Mouse (Mus musculus): ENCODE results near the gene Cdk5.
"Not testable (repeated sequence)": the region's sequence is repeated elsewhere in the genome, so short reads cannot be mapped to it uniquely, and the experiment has no call there.

The Cdk5 gene

DNA sequence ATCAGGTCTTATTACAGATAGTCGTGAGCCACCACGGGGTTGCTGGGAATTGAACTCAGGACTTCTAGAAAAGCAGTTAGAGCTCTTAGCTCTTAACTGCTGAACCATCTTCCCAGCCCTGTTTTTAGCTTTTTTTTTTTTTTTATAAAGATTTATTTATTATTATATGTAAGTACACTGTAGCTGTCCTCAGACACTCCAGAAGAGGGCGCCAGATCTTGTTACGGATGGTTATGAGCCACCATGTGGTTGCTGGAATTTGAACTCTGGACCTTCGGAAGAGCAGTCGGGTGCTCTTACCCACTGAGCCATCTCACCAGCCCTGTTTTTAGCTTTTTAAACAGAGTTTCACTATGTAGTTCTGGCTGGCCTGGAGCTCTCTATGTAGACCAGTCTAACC, 27.1 kb downstream of the Cdk5 start:
- DNase-seq (ENCODE audit: low spot score), result not testable (repeated sequence)

DNA sequence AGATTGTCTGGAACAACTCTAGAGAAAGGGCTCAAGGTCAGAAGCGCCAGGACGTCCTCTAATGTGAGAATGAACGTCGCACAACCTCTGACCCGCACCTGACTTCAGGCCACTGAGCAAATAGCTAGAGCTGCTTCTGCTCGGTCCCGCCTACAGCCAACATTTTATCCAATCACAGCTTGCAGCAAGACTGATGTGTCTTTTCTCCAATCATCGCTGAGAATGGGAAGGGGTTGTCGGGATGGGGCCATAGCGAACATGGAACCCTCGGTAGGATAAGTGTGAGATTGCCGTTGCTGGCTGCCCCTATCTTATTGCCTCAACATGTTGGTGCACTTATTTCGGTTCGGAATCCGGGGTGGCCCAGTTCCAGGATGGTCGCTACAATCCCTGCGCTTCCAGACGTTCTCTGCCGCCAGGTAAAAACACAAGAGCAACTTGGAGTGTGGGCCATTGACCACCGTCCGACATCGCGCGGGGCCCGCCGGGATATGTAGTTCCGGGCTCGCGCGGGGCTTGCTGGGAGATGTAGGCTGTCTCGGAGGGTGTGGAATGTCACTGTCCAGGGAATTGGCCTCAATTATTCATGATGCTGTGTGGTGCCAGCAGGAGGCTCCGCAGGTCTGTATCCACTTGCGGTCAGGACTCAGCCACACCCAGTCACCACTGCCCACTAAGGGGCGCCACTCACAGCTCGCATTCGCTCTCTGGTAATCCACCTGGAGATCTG, 29.0 kb downstream of the Cdk5 start:
- DNase-seq (ENCODE audit: low spot score), result peak; percentile 92

DNA sequence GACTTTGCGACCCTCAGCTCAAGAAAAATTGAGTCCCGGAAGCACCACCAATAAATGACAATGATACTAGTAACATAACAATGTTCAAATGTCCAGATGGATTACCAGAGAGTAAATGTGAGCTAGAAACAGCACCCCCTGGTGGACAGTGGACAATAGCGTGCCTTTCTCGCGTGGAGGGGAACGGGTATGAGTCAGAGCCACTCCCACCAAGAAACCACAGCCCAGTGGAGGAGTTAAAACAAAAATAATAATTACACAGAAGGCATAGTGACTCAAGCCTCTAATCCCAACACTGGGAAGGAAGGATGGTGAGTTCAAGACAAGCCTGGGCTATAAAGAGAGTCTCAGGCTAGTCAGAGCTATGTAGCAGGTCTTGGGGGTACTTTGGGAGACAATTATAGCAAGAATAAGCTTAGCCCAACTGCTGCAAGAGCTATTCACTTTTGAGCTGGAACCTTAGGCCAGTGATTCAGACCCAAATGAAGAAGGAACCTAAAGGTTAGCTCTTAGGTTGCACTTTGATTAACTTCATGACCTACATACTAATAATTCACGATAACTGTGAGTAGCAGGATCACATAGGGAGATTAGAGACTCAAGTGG, 29.8 kb downstream of the Cdk5 start, which contains the start of gene Abcb8:
TSS of gene Abcb8 (plus strand) at position 272 of the 606 bp plus-strand sequence.
- DNase-seq (ENCODE audit: low spot score), result peak; percentile 75

DNA sequence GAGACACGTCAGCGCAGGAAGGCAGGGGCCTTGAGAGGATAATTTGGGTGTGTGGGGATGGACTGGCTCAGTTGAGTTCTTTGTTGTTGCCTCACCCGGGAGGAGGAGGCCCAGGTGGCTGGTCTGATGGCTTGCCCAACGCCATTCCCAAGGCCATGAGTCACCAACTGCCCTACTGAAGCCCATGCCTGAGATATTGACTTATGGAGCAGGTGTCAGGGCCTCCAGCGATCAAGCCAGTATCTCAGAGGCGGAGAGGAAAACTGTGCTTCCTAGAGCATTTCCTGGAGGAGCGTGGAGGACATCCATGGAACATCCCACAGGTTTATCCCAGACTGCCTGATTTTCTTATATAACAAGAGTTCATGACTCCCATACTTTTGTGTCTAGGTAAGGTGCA, 30.6 kb downstream of the Cdk5 start:
- no peak for DNase-seq (ENCODE audit: low spot score)

DNA sequence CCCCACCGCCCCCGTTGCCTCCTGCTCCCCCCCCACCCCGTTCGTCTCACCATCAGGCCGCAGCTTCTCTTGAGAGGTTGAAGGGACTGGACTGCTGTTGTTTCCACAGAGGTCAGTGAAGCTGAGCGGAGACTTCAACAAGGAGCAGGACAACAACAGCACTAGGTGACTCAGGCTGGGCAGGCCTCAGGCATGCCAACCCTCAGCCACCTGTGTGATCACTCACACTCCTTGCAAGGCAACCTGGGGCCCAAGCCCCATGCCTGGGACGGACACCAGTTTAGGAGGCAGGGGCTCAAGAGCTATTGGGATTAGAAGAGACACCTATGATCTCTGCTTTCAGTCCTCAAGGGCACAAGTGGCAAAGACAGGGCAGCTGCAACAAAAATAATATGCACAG, 31.5 kb downstream of the Cdk5 start, which contains the start of gene Atg9b:
TSS of gene Atg9b (minus strand) at position 280 of the 400 bp plus-strand sequence.
- DNase-seq (ENCODE audit: low spot score), result no peak

DNA sequence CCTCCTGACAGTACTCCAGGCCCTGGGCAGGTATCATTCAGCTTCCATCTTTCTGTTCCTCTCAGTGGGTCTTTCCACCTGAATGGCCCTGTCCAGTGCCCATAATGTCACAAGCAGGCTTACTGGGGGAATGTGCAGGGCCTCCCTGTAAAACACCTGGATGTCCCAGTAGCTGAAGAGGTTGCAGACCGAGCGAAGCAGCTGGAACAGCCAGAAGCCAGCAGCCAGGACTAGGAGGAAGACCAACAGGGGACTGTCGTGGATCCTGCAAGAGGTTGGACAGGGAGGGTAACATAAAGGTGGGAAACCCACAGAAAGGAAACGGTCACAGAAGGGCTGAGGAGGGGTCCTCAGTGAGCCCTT, 33.7 kb downstream of the Cdk5 start:
- DNase-seq (ENCODE audit: low spot score), result no peak

DNA sequence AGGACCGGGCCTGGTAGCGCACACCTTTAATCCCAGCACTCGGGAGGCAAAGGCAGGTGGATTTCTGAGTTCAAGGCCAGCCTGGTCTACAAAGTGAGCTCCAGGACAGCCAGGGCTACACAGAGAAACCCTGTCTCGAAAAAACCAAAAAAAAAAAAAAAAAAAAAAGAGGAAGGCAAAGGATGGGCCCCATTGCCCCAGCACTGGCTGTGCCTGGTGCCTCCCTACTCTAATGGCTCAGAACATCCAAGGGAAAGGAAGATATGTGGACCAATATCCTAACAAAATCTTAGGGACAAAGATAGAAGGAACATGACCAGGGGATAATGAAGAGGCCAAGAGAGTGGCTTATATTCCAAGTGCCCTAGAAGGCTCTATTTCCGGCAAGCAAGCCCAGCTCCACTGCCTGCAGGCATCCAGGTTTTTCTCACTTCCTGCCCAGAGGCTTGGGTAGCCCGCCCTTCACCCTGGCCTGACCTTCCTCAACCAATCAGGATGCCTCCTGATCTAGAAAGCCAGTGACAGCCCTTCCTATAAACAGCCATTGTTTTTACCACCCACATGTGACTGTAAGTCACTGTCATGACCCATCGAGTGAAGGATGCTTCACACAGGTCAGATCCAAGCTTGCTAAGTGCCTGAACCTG, 34.2 kb downstream of the Cdk5 start:
- DNase-seq (ENCODE audit: low spot score), result no peak

DNA sequence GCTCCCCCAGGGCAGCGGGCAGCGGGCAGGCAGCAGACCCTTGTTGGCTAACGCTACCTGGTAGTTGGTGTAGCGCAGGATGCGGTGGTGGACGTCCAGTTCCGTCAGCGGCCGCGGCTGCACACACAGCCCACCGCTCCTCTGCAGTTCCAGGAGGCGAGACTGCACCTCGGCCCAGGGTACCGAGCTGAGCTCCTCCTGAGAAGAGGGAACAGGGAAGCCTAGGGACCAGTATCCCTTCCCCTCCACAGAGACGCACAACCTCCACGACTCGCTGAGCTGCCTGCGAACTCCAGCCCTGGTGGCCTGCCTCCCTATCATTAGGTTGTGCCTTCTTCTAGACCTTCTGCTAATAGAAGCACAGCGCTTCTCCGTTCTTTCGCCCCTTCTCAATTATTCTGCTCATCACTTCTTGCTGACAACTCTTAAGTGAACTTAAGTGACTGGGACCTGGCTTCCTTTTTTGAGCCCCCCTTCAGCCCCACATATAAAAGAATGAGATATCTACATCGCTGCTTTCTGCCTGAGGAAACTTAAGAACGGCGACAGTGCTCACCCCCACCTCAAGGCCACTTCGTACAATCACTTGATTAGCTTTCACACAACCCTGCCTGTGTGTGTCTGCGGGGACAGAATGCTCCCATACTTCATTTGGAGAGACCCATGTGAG, 34.9 kb downstream of the Cdk5 start:
- no peak for DNase-seq (ENCODE audit: low spot score)

DNA sequence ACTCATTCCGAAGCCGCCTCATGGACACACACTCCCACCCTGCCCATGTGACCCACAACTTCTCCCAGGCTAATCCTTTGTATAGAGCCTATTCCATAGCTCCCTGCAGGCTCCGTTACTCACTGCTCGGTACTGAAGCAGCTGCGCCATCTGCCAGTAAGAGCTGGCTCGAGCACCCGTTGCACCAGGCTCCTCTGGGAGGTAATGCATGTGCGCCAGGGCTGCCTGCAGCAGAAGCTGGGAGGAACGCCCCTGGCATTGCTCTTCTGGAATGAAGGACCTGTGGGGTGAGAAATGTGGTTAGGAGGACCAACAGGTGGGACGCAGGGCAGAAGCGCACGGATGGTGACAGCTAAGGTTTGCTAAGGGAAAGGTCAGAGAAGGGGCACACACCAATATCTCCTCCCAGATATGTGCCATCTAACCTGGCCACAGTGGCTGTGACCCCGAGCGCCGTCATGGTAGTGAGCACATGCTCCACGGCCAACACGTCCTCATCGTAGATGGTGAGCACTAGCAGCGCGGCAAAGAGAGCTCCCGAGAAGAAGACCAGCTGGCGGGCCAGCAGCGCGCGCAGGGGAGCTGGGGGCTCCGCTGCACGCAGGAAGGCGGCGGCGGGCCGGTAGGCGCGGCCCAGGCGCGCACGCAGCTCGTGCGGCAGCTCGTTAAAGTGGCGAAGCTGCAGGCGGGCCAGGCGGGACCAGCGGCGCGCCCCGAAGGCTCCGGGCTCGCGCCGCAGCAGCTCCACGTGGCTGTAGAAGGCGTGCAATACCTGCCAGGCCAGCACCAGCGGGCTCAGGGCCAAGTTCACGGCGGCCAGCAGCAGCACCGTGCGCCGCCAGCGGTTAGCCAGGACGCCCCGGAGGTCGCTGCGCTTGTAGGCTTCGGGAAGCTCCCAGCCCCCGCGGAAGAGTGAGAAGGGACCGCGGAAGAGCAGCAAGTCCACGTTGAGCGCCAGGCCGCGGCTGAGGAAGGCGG, 35.8 kb downstream of the Cdk5 start:
- DNase-seq (ENCODE audit: low spot score), result no peak

DNA sequence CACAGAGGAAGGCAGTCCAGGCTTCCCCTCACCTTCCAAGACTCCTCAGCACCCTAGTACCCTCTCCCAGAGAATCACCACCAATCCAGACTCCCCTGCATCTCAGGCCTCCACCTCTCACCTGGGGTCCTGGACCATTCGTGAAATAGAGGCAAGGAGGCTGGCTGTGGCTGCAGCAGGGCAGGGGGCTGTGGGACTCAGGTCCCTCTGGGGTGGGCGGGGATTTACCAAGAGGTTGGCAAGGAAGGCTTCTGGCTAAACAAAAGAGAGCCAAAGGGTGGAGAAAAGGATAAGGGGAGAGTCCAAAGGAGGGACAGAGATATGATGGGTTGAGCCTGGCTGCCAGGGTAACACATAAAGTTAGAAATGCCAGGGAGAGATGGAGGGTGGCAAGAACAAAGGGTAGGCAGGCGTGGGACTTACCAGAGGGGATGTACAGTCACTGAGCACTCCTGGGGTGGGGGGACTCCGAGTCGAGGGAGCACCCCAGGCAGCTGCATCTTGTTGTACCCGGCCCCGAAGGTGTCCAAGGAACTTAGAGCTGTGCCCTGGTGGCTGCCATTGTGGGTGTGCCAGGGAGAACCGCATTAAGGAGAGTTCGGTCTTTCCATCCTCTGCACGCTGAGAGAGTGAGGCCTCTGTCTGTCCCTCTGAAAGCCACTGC, 37.3 kb downstream of the Cdk5 start:
- no peak for DNase-seq (ENCODE audit: low spot score)

DNA sequence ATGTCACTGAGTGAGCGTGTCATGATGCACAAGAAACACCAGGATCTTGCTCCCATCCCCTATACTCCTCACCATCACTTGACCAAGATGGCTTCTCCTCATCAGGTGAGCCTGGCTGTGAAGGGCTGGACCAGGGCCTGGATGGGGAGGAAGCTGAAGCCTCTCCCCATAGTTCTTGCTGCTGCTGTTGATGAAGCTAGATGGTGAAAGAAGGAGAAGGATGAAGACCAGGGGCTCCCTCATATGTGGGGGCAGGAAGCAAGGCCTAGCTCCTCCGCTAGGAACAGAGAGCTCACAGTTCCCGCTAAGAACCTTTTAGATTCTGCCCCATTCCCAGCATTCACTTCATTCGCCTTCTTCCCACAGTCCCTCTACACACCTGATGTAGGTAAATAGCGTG, 38.0 kb downstream of the Cdk5 start:
- DNase-seq (ENCODE audit: low spot score), result no peak

DNA sequence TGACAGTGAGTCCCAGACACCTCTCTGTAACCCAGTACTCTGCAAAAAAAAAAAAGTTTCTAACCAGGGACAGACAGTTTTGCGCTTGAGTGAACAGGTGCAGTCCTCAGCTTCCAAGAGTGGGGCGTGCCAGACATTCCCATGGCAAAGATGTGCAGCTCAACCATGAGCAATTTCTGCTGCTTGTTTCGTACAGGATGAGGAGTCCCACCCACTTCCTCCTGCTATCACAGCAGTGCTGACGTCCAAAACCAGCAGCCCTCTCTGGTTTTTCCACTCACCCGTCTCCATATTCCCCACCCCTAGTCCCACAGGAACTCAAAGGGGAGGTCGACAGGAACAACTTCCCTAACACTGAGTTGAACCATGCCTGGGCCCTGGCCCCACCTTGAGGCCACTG, 38.9 kb downstream of the Cdk5 start:
- DNase-seq (ENCODE audit: low spot score), result no peak

DNA sequence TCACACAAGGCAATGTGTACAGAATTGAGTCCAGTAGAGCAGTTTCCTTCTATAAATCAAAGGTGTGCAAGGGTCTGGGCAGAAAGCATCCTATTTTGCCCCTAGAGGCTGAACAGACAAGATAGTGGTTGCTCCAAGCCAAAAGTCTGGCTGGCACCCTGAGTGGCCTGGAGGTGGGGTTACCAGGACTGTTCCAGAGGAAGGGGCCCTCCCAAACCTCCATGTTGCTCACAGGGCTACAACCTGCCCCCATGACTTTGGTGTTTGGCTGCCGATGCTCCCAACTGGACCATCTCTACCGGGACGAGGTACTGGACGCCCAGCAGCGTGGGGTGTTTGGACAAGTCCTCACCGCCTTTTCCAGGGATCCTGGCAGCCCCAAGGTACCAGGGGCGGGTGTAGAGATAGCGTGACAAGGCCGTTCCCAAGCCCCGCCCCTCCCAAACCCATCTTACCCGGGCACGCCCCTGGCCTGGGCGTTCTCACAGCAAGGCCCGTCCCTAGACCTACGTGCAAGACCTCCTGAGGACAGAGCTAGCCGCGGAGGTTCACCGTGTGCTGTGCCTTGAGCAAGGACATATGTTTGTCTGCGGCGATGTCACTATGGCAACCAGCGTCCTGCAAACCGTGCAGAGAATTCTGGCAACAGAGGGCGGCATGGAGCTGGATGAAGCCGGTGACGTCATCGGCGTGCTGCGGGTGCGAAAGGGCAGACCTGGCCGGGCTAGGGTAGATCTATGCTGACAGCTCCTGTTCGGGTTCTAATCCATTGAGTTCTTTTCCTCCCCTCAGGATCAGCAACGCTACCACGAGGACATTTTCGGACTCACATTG, 40.1 kb downstream of the Cdk5 start:
- DNase-seq (ENCODE audit: low spot score), result peak; percentile 77

DNA sequence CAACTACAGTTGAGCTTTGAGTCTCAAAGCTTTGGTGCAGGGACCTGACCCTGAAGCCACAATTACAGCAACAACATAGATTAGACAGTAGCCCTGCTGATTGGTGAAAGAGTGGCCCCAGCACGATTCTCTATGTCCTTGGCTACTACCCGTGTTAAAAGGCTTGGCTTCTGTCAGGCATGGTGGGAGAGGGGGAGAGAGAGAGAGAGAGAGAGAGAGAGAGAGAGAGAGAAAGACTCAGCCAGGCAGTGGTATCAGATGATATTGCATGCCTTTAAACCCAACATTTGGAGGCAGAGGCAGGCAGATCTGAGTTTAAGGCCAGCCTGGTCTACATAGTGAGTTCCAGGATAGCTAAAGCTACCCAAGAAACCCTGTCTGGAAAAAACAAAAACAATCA, 41.3 kb downstream of the Cdk5 start:
- no peak for DNase-seq (ENCODE audit: low spot score)

DNA sequence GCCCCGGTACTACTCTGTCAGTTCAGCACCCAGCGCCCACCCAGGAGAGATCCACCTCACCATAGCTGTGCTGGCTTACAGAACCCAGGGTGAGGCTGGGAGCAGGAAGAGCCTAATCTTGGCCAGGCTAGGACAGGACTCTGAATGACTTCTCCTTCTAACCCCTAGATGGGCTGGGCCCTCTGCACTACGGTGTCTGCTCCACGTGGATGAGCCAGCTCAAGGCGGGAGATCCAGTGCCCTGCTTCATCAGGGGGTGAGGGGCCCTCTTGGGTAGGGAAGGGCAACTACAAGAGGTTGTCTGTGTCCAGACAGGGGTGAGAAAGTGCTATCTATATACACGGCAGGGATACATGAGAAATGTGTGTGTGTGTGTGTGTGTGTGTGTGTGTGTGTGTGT, 41.8 kb downstream of the Cdk5 start:
- no peak for DNase-seq (ENCODE audit: low spot score)

DNA sequence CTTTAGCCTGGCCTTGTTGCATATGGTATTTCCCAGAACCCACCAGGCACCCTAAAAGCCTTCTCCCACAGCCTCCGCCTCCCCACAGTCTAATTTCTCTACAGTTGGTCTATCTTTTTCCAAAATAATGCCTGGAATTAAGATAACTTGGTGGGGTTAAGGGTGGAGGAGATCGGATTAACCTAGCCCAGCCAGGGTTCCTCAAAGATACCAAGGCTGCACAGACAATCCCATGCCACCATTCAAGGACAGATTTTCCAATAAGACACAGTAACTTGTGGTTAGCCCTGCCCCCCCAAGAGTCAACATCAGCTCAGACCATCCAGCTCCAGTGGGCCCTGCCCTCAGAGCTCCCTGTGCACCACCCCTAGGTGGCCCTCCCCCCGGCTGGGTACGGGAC, 42.8 kb downstream of the Cdk5 start:
- DNase-seq (ENCODE audit: low spot score), result no peak

DNA sequence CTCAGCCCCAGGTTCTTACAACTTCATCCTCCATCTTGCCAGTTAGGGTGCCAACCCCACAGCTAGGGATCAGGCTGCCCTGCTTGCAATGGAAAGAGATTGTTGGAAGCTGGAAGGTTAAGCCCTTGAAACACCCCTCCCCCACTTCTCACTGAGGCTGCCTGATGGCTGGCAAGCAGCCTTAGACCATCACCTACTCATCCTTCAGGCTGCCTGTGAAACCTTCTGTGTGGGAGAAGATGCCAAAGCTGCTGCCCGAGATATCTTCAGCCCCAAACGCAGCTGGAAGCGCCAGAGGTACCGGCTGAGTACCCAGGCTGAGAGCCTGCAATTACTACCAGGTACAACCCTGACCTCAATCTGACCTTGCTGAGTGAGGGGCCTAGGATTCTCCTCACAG, 43.8 kb downstream of the Cdk5 start:
- no peak for DNase-seq (ENCODE audit: low spot score)

DNA sequence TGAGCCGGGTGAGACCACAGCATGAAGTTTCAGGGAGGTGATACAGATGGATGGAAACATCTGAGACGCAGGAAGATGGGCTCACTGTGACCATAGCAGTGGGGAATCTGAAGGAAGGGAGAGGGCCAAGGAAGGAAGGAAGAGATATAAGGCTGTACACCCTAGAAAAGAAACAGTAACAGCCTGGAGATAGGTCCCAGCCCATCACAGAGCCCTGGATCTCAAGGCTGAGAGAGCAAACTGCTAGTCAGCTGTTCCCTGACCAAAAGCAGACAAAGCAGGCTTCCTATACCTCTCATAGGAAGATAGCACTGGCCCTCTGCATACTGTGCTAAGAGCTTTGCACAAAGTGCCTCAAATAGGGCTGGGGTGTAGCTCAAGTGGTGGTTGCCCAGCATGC, 44.6 kb downstream of the Cdk5 start:
- DNase-seq (ENCODE audit: low spot score), result no peak

DNA sequence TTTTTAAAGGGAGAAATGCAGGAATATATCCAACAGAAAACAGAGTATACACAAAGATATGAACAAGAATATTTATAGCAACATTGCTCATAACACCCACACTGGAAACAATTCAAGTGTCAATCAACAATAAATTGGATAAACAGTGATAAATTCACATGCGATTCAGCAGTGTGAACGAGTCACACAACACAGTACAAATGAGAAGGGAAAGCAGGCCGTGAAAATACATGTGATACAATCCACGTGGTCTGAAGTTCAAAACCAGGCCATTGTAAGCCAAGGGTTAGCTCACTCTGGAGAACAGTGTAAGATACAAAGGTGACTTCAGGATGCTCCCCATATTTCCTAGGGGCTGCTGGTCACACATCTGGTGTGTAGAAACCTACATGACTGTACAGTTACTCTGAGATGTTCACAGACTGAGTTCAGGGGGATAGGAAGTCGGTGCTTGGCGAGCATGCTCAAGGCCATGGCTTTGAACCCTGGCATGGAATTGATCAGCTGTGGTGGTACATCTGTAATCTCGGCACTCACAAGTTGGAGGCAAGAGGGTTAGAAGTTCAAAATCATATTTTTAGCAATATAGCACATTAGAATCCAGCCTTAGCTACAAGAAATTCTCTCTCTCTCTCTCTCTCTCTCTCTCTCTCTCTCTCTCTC, 48.5 kb downstream of the Cdk5 start:
- no peak for DNase-seq (ENCODE audit: low spot score)

DNA sequence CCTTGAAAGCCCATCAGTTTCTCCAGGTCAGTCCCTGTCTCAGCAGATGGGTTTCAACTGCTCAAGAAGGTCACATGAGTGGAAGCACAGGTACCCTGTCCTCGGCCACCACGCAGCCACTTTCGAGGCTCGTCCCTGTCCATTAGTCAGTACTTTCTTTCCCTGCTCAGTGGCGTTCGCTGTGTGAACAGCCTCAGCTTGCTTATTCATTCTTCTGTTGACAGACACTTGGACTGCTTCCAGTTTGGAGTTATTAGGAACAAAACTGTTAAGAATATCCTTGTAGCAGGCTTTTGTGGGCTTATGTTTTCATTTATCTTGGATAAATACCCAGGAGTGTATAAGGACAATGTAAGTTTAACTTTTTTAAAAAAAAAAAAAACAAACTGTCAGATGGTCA, 49.1 kb downstream of the Cdk5 start:
- no peak for DNase-seq (ENCODE audit: low spot score)

Measured in ovary, postnatal 14 days (tissue).